In genomic region chr9:30951461-30951860, GRCm38 (mm10) we compare ENCODE assay signal across 14 mouse cellular contexts. TPM values are rescaled to one million over a fixed set of nuclear protein-coding genes. Genes with fewer than 3 reads are reported as not detected.
DNase-seq lines count a peak whose midpoint lies in the region; ATAC-seq and TF ChIP-seq lines count a peak whose summit lies in the region.
"Had no signal": no experiment of that assay in that cellular context is flagged by ENCODE, and none has a peak within 500 bp of the region (broad histone marks: within the 10 kb centered on the region; RNA-seq: fewer than 3 reads in every experiment).

No protein-coding gene starts in this region.

- no peaks in the 10 kb centered on the region for H3K36me3 ChIP-seq in heart, postnatal 0 days (replicated peaks; ENCODE audit: control insufficient read depth, insufficient read depth, low read length)
- no peaks in the 10 kb centered on the region for H3K36me3 ChIP-seq in heart, embryonic 12.5 days
- H3K36me3 ChIP-seq in stomach, embryonic 16.5 days (ENCODE audit: control insufficient read depth, insufficient read depth, low read length), result no peaks in the 10 kb centered on the region
- no peaks in the 10 kb centered on the region for H3K36me3 ChIP-seq in stomach, postnatal 0 days (ENCODE audit: control insufficient read depth, insufficient read depth, low read length)
- H3K36me3 ChIP-seq in forebrain, embryonic 15.5 days, result no peaks in the 10 kb centered on the region
- H3K36me3 ChIP-seq: embryonic facial prominence, embryonic 10.5 days; hindbrain, embryonic 15.5 days had no signal

- no peaks in the 10 kb centered on the region for H3K9me3 ChIP-seq in heart, postnatal 0 days (replicated peaks; ENCODE audit: control insufficient read depth, low read length)
- no peaks in the 10 kb centered on the region for H3K9me3 ChIP-seq in heart, embryonic 12.5 days (replicated peaks)
- no peaks in the 10 kb centered on the region for H3K9me3 ChIP-seq in stomach, embryonic 16.5 days (replicated peaks; ENCODE audit: control insufficient read depth, low read length)
- H3K9me3 ChIP-seq in stomach, postnatal 0 days (ENCODE audit: control insufficient read depth, low read length), result no peaks in the 10 kb centered on the region
- no peaks in the 10 kb centered on the region for H3K9me3 ChIP-seq in forebrain, embryonic 15.5 days
- H3K9me3 ChIP-seq: embryonic facial prominence, embryonic 10.5 days; forebrain, embryonic 13.5 days; hindbrain, embryonic 15.5 days had no signal

- H3K4me3 ChIP-seq in heart, postnatal 0 days (ENCODE audit: low read depth, low read length), result no peak overlapping the region
- H3K4me3 ChIP-seq in heart, embryonic 12.5 days, result no peak overlapping the region
- H3K4me3 ChIP-seq in stomach, embryonic 16.5 days (replicated peaks; ENCODE audit: low read length), result no peak overlapping the region
- no peak overlapping the region for H3K4me3 ChIP-seq in stomach, postnatal 0 days (ENCODE audit: low read depth, low read length)
- H3K4me3 ChIP-seq in forebrain, embryonic 15.5 days, result no peak overlapping the region
- H3K4me3 ChIP-seq: embryonic facial prominence, embryonic 10.5 days; forebrain, embryonic 13.5 days; hindbrain, embryonic 15.5 days had no signal

- no peak for TF ChIP-seq CTCF in heart, postnatal 0 days (IDR thresholded peaks at IDR 0.05; ENCODE audit: low read depth)
- TF ChIP-seq CTCF in stomach, postnatal 0 days (IDR thresholded peaks at IDR 0.05; ENCODE audit: low read depth), result no peak

- H3K9ac ChIP-seq in heart, postnatal 0 days (replicated peaks; ENCODE audit: low read depth, low read length), result no peak overlapping the region
- no peak overlapping the region for H3K9ac ChIP-seq in heart, embryonic 12.5 days
- no peak overlapping the region for H3K9ac ChIP-seq in stomach, embryonic 16.5 days (ENCODE audit: low read length)
- no peak overlapping the region for H3K9ac ChIP-seq in stomach, postnatal 0 days (ENCODE audit: low read length)
- H3K9ac ChIP-seq in forebrain, embryonic 15.5 days (replicated peaks), result no peak overlapping the region
- H3K9ac ChIP-seq: forebrain, embryonic 13.5 days; hindbrain, embryonic 15.5 days had no signal

- 0 out of 2 replicates have a peak, but pooled peaks have one; percentile 25 for ATAC-seq in heart, postnatal 0 days (ENCODE audit: insufficient read depth, low read depth)
- ATAC-seq in heart, embryonic 12.5 days (ENCODE audit: insufficient number of reproducible peaks, low FRiP score), result no peak
- 0 out of 2 replicates have a peak, but pooled peaks have one; percentile 14 for ATAC-seq in stomach, embryonic 16.5 days (ENCODE audit: insufficient read depth, low FRiP score)
- no peak for ATAC-seq in stomach, postnatal 0 days (ENCODE audit: low FRiP score, low TSS enrichment)
- no peak for ATAC-seq in granulocyte monocyte progenitor cell, adult 5-6 weeks (replicated peaks; ENCODE audit: poor library complexity, severe bottlenecking)
- ATAC-seq in forebrain, embryonic 15.5 days (replicated peaks), result no peak
- ATAC-seq: forebrain, embryonic 13.5 days had no signal

- WGBS in heart, postnatal 0 days, result 73% methylated on average over 5 of the region's 5 CpGs
- WGBS in heart, embryonic 12.5 days, result 78% methylated on average over 5 of the region's 5 CpGs
- WGBS in stomach, embryonic 16.5 days, result 76% methylated on average over 5 of the region's 5 CpGs
- WGBS in stomach, postnatal 0 days, result 72% methylated on average over 5 of the region's 5 CpGs
- WGBS in forebrain, embryonic 15.5 days, result 82% methylated on average over 5 of the region's 5 CpGs

- H3K4me2 ChIP-seq in heart, postnatal 0 days (ENCODE audit: low read depth, low read length), result no peak overlapping the region
- no peak overlapping the region for H3K4me2 ChIP-seq in heart, embryonic 12.5 days
- no peak overlapping the region for H3K4me2 ChIP-seq in stomach, embryonic 16.5 days (ENCODE audit: low read depth, low read length)
- no peak overlapping the region for H3K4me2 ChIP-seq in stomach, postnatal 0 days (replicated peaks; ENCODE audit: low read depth)
- H3K4me2 ChIP-seq in forebrain, embryonic 15.5 days (replicated peaks), result no peak overlapping the region
- H3K4me2 ChIP-seq: forebrain, embryonic 13.5 days; hindbrain, embryonic 15.5 days had no signal

- no peak overlapping the region for H3K27ac ChIP-seq in heart, postnatal 0 days (ENCODE audit: low read depth)
- no peak overlapping the region for H3K27ac ChIP-seq in heart, embryonic 12.5 days (ENCODE audit: poor library complexity, severe bottlenecking)
- H3K27ac ChIP-seq in stomach, embryonic 16.5 days (ENCODE audit: low read length), result no peak overlapping the region
- no peak overlapping the region for H3K27ac ChIP-seq in stomach, postnatal 0 days (replicated peaks)
- no peak overlapping the region for H3K27ac ChIP-seq in forebrain, embryonic 15.5 days (replicated peaks)
- H3K27ac ChIP-seq: embryonic facial prominence, embryonic 10.5 days; forebrain, embryonic 13.5 days; hindbrain, embryonic 15.5 days had no signal

- H3K4me1 ChIP-seq in heart, postnatal 0 days (ENCODE audit: control insufficient read depth, insufficient read depth), result no peaks in the 10 kb centered on the region
- H3K4me1 ChIP-seq in heart, embryonic 12.5 days (replicated peaks), result peaks cover 11% of the 10 kb centered on the region
- H3K4me1 ChIP-seq in stomach, embryonic 16.5 days (ENCODE audit: control insufficient read depth, insufficient read depth, low read length), result peaks cover 5% of the 10 kb centered on the region
- no peaks in the 10 kb centered on the region for H3K4me1 ChIP-seq in stomach, postnatal 0 days (replicated peaks; ENCODE audit: control insufficient read depth, insufficient read depth)
- no peaks in the 10 kb centered on the region for H3K4me1 ChIP-seq in forebrain, embryonic 15.5 days
- H3K4me1 ChIP-seq: forebrain, embryonic 13.5 days had no signal

- no peak for DNase-seq in heart, postnatal 0 days (ENCODE audit: low spot score)
- no peak for DNase-seq in stomach, postnatal 0 days (ENCODE audit: low spot score)
- DNase-seq in lung, postnatal 14 days, result peak; percentile 44
- DNase-seq: adrenal gland, adult 2 months; adrenal gland, postnatal 25 days; cerebellum, adult 18-20 months; cerebellum, adult 9-11 months had no signal

- no peaks in the 10 kb centered on the region for H3K27me3 ChIP-seq in heart, postnatal 0 days (ENCODE audit: control insufficient read depth, insufficient read depth, low read length)
- peaks cover 26% of the 10 kb centered on the region for H3K27me3 ChIP-seq in heart, embryonic 12.5 days (replicated peaks)
- no peaks in the 10 kb centered on the region for H3K27me3 ChIP-seq in stomach, embryonic 16.5 days (ENCODE audit: control insufficient read depth, insufficient read depth, low read length)
- no peaks in the 10 kb centered on the region for H3K27me3 ChIP-seq in stomach, postnatal 0 days (ENCODE audit: control insufficient read depth, insufficient read depth, low read length)
- no peaks in the 10 kb centered on the region for H3K27me3 ChIP-seq in forebrain, embryonic 15.5 days
- H3K27me3 ChIP-seq: hindbrain, embryonic 15.5 days had no signal

- no peak for TF ChIP-seq EP300 in heart, postnatal 0 days (IDR thresholded peaks at IDR 0.05; ENCODE audit: low read depth)
- TF ChIP-seq EP300 in stomach, postnatal 0 days (optimal IDR thresholded peaks at IDR 0.05), result no peak

RNA-seq across cellular contexts. Expression of gene Adamts8, which starts 9.1 kb away (rescaled TPM):
- total RNA-seq in heart, postnatal 0 days (2014; rRNA removed; ENCODE audit: low replicate concordance), result 15.6 and 24.3 TPM in 2 replicates
- polyA plus RNA-seq in heart, postnatal 0 days (2015; fragmentation: Nextera tagmentation; extraction: Ambion mirVana), result 9.2 and 11.6 TPM in 2 replicates
- 14.8 and 17.5 TPM in 2 replicates for polyA plus RNA-seq in heart, embryonic 12.5 days (2016; fragmentation: Nextera tagmentation; extraction: Ambion mirVana)
- polyA plus RNA-seq in stomach, embryonic 16.5 days (2015; fragmentation: Nextera tagmentation; extraction: Ambion mirVana), result 6.3 and 6.5 TPM in 2 replicates
- polyA plus RNA-seq in stomach, postnatal 0 days (2015; fragmentation: Nextera tagmentation; extraction: Ambion mirVana), result 7.8 and 8.8 TPM in 2 replicates
- total RNA-seq in granulocyte monocyte progenitor cell, adult 5-6 weeks (2014; fragmentation: Nextera tagmentation), result not detected in 2 replicates
- total RNA-seq in granulocyte monocyte progenitor cell, adult 5-6 weeks (2017), result not detected in 2 replicates
- 1.5 and 1.6 TPM in 2 replicates for polyA plus RNA-seq in forebrain, embryonic 15.5 days (2015; fragmentation: Nextera tagmentation; extraction: Ambion mirVana)

RNA-seq across cellular contexts. Expression of gene Adamts15, which starts 29.2 kb away (rescaled TPM):
- total RNA-seq in heart, postnatal 0 days (2014; rRNA removed; ENCODE audit: low replicate concordance), result 4.3 and 8.4 TPM in 2 replicates
- 2.1 and 3.1 TPM in 2 replicates for polyA plus RNA-seq in heart, postnatal 0 days (2015; fragmentation: Nextera tagmentation; extraction: Ambion mirVana)
- polyA plus RNA-seq in heart, embryonic 12.5 days (2016; fragmentation: Nextera tagmentation; extraction: Ambion mirVana), result 16.4 and 18.1 TPM in 2 replicates
- 9.1 and 10.2 TPM in 2 replicates for polyA plus RNA-seq in stomach, embryonic 16.5 days (2015; fragmentation: Nextera tagmentation; extraction: Ambion mirVana)
- 1.9 and 2.6 TPM in 2 replicates for polyA plus RNA-seq in stomach, postnatal 0 days (2015; fragmentation: Nextera tagmentation; extraction: Ambion mirVana)
- total RNA-seq in granulocyte monocyte progenitor cell, adult 5-6 weeks (2014; fragmentation: Nextera tagmentation), result not detected in 2 replicates
- not detected in 2 replicates for total RNA-seq in granulocyte monocyte progenitor cell, adult 5-6 weeks (2017)
- polyA plus RNA-seq in forebrain, embryonic 15.5 days (2015; fragmentation: Nextera tagmentation; extraction: Ambion mirVana), result 2.7 and 3.5 TPM in 2 replicates

Comparison
In these comparisons a context has a peak if more than half of its experiments do, and no peak if none do; other contexts are left out.
1. ATAC-seq: peak in heart, postnatal 0 days (single experiment) and stomach, embryonic 16.5 days (single experiment); none in heart, embryonic 12.5 days (single experiment), stomach, postnatal 0 days (single experiment), granulocyte monocyte progenitor cell, adult 5-6 weeks (single experiment) and forebrain, embryonic 15.5 days (single experiment).